Mouse (Mus musculus) thymus, adult 2 months (tissue): ENCODE results near the gene Slc1a7. TPM values are rescaled to one million over a fixed set of nuclear protein-coding genes. Genes with fewer than 3 reads are reported as not detected.

ENCODE experiments used
- DNase-seq: peaks from one replicate; pipeline ENCODE4 v3.0.0; 2021
- H3K27ac ChIP-seq: fragments of 200-500 bp; 2 replicates; pipeline ENCODE4 v1.5.1; 2012; ENCODE audit warnings: low read length, control low read depth; ENCODE audit not compliant: control insufficient read depth, insufficient read depth
- H3K27me3 ChIP-seq: fragments of 200-500 bp; 2 replicates; pipeline ENCODE4 v1.6.1; 2012; ENCODE audit warnings: mild to moderate bottlenecking, low read length, moderate library complexity, mixed read lengths; ENCODE audit not compliant: control insufficient read depth, insufficient read depth
- H3K36me3 ChIP-seq: fragments of 200-500 bp; 2 replicates; pipeline ENCODE4 v1.6.1; 2012; ENCODE audit warnings: mild to moderate bottlenecking, low read length, moderate library complexity; ENCODE audit not compliant: control insufficient read depth, insufficient read depth
- H3K4me1 ChIP-seq: fragments of 200-500 bp; replicated peaks from 2 replicates; pipeline ENCODE4 v1.6.1; 2012; ENCODE audit warnings: low read length; ENCODE audit not compliant: control insufficient read depth, insufficient read depth
- H3K4me3 ChIP-seq: fragments of 200-500 bp; 2 replicates; pipeline ENCODE4 v1.5.1; 2012; ENCODE audit warnings: mild to moderate bottlenecking, low read length, control low read depth, moderate library complexity; ENCODE audit not compliant: control insufficient read depth, insufficient read depth
- CTCF ChIP-seq: fragments of 200-500 bp; IDR thresholded peaks from 2 replicates; pipeline ENCODE4 v1.5.1; 2012; ENCODE audit warnings: mild to moderate bottlenecking, control low read depth, low read length, moderate library complexity, borderline replicate concordance; ENCODE audit not compliant: control insufficient read depth, poor library complexity, insufficient read depth; ENCODE audit errors: extremely low read depth
- POLR2A ChIP-seq: fragments of 200-500 bp; IDR thresholded peaks from 2 replicates; pipeline ENCODE4 v1.6.1; 2012; ENCODE audit warnings: mild to moderate bottlenecking, low read length, control low read depth, moderate library complexity; ENCODE audit not compliant: control insufficient read depth, poor library complexity, insufficient read depth; ENCODE audit errors: extremely low read depth
- WGBS: fragments of 180-500 bp; shearing (Covaris S2); methylation state at CpG from one replicate; pipeline ENCODE4 v1.1.7; 2018; 5-methylcytosine and 5-hydroxymethylcytosine counted together
- polyA plus RNA-seq: library from polyadenylated mRNA; depleted of rRNA; stranded (reverse); fragments of >200 nt; gene quantifications from 2 replicates; pipeline ENCODE4 v1.2.3, GENCODE M21; 2012; rRNA removed

Slc1a7 gene
- polyA plus RNA-seq, 1 experiment, result 0.18 TPM

DNA sequence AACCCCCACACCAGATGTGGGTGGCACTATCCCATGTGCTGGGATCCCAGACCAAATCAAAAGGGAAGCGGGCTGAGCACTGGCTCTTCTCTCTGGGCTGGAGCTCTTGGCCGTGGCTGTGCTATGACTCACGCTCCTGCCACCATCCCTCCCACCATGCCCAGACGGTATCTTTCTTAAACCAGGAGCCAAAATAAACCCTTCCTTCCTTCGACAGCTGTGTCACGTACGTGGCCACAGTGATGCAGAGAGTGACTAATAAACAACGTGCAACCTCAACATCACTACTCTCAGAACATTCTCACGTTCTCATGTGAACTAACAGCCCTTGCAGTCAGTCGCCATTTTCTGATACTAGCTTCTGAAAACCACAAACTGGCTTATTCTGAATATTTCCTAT is 90.0 kb downstream of the Slc1a7 start:
- DNase-seq, result no peak
- H3K27me3 ChIP-seq, result no peaks in the 10 kb centered on the region
- TF ChIP-seq POLR2A (no peak), CTCF (no peak)
- H3K4me3 ChIP-seq, result no peak overlapping the region
- no peaks in the 10 kb centered on the region for H3K4me1 ChIP-seq
- 88% methylated on average over 10 of the region's 10 CpGs for WGBS
- no peak overlapping the region for H3K27ac ChIP-seq
- peaks cover 34% of the 10 kb centered on the region for H3K36me3 ChIP-seq

DNA sequence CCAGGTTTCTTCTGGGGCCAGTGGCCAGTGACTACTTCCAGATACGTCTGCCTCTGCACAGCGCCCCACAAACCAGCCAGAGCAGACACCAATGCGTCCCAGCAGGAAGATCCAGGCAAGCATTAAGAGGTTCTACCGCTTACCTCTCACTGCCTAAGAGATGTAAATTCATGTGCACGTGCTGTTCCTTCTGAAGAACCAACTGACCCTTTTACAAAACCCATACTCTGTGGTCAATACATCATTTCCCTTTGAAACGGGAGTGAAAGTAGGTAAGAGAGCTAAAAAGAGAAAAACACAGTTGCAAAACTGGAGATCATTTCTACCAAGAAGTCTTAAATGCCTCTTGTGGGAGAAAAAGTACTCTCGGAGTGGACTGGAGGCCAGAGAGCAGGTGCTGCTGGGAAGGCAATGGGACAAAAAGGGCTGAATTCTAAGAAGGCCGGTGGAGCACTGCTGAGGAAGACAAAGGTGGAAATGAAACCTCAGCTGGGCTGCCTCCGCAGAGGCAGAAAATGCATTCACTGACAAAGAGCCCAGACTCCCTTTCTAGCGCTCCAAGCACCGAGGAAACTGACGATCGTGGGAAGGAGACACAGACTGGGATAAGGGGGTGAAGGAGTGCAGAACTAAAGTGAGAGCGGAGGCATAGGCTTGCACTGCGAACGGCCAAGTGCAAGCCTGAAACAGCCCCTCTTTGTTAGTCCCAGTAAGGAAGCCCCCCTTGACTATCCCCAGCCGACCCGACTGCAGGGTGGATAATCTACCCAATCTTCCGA is 91.7 kb downstream of the Slc1a7 start:
- TF ChIP-seq CTCF (no peak), POLR2A (no peak)
- Histone ChIP-seq H3K27me3 (no peaks in the 10 kb centered on the region), H3K4me3 (no peak overlapping the region), H3K27ac (no peak overlapping the region), H3K36me3 (peaks cover 34% of the 10 kb centered on the region), H3K4me1 (no peaks in the 10 kb centered on the region)
- DNase-seq, result no peak
- whole genome bisulfite sequencing, result 88% methylated on average over 19 of the region's 19 CpGs

DNA sequence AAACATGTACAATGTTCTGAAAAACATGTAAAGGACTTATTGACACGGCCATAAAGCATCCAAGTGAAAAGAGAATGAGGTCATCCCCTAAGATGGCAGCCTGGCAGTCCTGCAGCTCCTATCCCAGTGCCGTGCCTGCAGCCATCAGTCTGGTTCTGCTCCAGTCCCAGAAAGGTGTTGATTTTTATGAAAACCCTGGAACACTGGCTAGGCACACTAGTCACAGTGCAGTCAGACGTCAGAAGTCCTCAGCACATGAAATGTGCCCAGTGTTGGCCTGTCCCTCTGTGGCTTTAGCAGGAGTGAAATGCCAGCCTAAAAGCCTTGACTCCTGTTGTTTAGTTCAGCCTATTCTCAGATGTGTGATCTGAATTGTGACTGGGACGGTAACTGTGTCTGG is 92.6 kb downstream of the Slc1a7 start:
- no peak overlapping the region for H3K4me3 ChIP-seq
- WGBS, result 98% methylated on average over 4 of the region's 4 CpGs
- H3K4me1 ChIP-seq, result no peaks in the 10 kb centered on the region
- peaks cover 29% of the 10 kb centered on the region for H3K36me3 ChIP-seq
- DNase-seq, result no peak
- TF ChIP-seq POLR2A (no peak), CTCF (no peak)
- no peaks in the 10 kb centered on the region for H3K27me3 ChIP-seq
- no peak overlapping the region for H3K27ac ChIP-seq

- no peaks in the 10 kb centered on the region for H3K27me3 ChIP-seq
- no peak for DNase-seq
- WGBS, result 95% methylated on average over 5 of the region's 5 CpGs
- TF ChIP-seq POLR2A (no peak), CTCF (no peak)
- no peak overlapping the region for H3K27ac ChIP-seq
- no peaks in the 10 kb centered on the region for H3K4me1 ChIP-seq
- H3K4me3 ChIP-seq, result no peak overlapping the region
- H3K36me3 ChIP-seq, result peaks cover 33% of the 10 kb centered on the region
Measured at GRCm38 (mm10) chr4:108062524-108062923, 94.4 kb downstream of the Slc1a7 start.

Other genes with a start within 250 kb of the Slc1a7 start
- gene Lrp8, start 166.1 kb upstream of the Slc1a7 start, polyA plus RNA-seq, result 45.6 and 64.7 TPM in 2 replicates
- 54.9 and 55.6 TPM in 2 replicates for gene Magoh, start 88.6 kb upstream of the Slc1a7 start, polyA plus RNA-seq
- gene 0610037L13Rik, start 78.5 kb upstream of the Slc1a7 start, polyA plus RNA-seq, result 24.0 and 29.7 TPM in 2 replicates
- 46.6 and 75.0 TPM in 2 replicates for gene Cpt2, start 44.7 kb upstream of the Slc1a7 start, polyA plus RNA-seq
- 5.7 and 12.0 TPM in 2 replicates for gene Podn, start 128.1 kb downstream of the Slc1a7 start, polyA plus RNA-seq
- gene Scp2, start 176.7 kb downstream of the Slc1a7 start, polyA plus RNA-seq, result 92.7 and 103 TPM in 2 replicates
- gene Echdc2, start 197.1 kb downstream of the Slc1a7 start, polyA plus RNA-seq, result 9.4 and 14.7 TPM in 2 replicates
- gene Zyg11a, start 249.7 kb downstream of the Slc1a7 start, polyA plus RNA-seq, result 0.22 and 0.24 TPM in 2 replicates